Mouse (Mus musculus): ENCODE measurements around the gene Tc2n.

DNA sequence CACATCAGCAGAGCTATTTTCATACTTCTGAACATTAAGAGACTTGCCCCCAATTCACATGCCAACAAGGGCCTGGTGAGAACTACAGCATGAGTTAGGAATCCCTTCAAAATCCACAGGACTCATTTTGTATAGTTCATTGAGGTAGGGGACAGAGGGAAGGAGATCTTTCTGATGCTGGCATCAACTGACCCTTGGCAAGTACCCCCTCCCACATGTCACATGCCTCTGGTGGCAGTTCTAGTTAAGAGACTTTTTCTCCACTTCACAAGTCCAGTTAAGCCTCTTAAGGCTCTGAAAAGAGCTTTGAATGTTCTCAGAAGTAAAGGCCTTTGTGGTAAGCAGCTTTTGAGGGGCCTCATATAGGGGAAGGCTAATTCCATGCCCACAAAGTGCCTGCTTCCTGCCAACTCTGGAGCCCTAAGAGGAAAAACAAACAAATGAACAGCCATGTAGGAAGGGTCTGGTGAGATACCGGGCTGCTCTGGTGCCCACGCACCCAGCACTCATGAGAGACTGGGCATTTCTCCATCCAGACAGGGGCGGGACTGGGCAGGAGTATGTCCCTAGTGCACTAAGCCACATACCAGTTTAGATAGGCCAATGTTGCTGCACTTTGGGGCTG lies 48.0 kb upstream of the Tc2n start:
- TF ChIP-seq CTCF (IDR thresholded peaks at IDR 0.05; ENCODE audit: low read depth) = no peak
- no peak for TF ChIP-seq EP300 (IDR thresholded peaks at IDR 0.05; ENCODE audit: low read depth)

Measured in liver, postnatal 0 days (tissue).